Mouse (Mus musculus) embryo, embryonic 10.5 days (tissue): ENCODE results near the gene Agfg2.
"Not testable (repeated sequence)": the region's sequence is repeated elsewhere in the genome, so short reads cannot be mapped to it uniquely, and the experiment has no call there.

Source experiments
- DNase-seq: peaks from one replicate; pipeline ENCODE4 v3.0.0-alpha.2; 2015; ENCODE audit warnings: low spot score

The Agfg2 gene

DNA sequence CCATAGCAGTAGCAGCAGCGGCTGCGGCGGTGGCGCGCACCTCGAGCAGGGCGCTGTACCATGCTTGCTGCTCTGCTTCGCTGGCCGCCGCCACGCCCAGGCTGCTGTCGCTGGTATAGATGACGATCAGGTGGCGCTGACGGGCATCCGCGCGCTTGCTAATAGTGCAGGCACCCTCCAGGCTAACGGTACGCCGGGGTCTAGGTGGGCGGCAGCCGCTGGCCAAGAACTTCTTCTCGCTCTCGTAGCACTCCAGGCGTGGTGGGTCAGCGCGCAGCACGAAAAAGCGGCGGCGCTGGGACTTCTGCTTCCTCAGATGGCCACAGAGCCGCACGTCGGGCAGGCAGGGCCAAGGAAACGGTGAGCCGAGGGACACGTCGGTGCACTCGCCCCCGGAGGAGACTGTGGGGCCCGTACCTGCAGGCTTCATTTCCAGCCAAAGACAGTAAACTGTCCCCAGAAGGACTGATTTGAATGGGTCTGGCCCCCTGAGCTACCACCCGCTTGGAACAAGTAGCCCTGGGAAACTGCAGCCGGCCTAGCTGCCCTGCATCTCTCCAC is 39.4 kb downstream of the Agfg2 start:
- DNase-seq, result peak; percentile 37

DNA sequence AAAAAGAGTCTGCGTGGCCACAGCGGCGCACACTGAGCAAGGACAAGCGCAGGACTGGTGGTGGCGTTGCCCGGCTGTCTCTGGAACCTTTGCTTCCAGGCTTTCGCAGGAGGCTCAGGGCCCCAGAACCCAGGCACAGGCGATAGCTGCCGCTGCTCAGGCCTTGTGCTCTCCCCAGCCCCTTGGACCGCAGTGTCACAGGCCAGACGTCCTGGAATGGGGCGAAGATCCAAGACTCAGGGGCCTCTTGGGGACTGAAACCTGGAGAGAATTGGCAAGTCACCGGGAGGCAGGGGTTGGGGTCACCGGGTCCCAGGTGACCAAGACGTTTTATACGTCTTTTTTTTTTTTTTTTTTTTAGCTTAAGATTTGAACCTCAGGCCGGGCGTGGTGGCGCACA is 40.0 kb downstream of the Agfg2 start:
- DNase-seq, result no peak

DNA sequence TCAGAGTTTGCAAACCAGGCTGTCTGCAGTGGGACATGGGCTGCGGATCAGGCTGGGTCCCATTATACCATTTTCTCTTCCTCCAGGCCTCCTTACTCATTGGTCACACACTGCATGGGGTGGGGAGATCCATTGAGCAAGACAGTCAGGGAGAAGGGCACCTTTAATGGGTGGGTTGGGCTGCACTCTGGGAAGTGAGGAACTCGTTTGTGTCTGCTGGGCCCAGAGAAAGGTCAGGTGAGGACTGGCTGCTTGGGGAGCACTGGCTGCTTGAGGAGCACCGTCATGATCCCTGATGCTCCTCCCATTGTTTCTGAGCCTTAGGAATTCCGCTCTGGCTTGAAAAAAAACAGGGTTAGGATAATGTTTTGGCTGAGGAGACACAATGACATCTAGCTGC is 41.6 kb downstream of the Agfg2 start:
- no peak for DNase-seq

DNA sequence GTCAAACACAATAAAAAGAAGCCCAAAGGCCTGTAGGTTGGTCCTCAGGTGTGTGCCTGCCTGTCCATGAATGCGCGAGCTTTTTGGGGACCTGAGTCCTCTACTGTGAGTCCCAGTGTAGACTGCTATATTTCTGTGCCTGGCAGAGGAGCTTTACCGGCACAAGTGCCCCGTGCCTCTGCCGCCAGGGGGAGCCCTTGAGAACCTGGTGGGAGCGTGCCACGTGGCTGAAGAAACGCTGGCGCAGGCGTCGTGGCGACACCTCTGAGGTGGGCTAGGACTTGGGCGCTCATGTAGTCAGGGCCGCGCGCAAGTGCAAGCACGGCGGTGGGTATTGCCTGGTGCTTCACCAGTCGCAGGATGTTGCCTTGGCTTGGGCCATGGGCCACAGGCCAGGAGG is 43.5 kb downstream of the Agfg2 start, which contains the start of gene Sap25:
Gene Sap25 (plus strand): TSS at position 281 of the 400 bp plus-strand sequence.
- no peak for DNase-seq

DNA sequence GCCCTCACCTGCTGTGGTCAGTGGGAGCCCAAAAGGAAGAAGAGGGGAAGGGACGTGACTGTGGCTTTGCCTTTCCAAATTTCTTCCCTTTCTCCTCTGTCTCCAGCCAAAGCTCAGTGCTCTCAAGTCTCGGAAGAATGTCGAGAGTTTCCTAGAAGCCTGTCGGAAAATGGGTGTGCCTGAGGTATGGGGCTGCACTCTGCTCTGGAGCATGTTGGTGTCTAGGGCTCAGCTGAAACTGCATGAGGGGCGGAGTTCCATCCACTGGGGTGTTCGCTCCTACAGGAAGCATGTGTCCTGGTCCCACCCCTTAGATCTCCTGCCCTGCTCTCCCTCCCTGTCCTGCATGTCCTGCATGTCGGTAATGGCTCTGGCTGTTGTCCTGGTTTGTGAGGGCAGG is 45.1 kb downstream of the Agfg2 start:
- DNase-seq, result no peak

DNA sequence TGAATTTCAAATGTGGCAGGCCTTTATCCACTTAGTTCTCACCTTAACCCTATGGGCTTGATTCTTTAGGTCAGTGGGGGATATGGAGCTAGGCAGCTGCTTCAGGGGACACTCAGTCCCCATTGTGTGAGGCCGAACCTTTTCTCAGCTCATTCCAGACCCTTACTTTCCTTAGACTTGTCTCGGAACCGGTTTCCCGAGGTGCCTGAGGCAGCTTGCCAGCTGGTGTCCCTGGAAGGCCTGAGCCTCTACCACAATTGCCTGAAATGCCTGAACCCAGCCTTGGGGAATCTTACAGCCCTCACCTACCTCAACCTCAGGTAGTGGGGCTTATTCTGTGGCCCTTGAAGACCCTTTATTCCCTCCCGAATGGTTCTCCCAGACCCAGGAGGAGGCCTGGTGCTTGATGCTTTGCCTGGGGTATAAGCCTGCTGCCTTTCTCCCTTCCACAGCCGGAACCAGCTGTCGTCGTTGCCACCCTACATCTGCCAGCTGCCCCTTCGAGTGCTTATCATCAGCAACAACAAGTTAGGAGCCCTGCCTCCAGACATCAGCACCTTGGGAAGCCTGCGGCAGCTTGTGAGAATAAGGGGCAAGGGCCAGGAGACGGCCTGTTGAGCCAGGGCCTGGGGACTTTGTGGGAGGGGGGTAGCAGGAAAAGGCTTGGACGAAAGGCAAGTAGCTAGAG is 51.0 kb downstream of the Agfg2 start:
- no peak for DNase-seq

DNA sequence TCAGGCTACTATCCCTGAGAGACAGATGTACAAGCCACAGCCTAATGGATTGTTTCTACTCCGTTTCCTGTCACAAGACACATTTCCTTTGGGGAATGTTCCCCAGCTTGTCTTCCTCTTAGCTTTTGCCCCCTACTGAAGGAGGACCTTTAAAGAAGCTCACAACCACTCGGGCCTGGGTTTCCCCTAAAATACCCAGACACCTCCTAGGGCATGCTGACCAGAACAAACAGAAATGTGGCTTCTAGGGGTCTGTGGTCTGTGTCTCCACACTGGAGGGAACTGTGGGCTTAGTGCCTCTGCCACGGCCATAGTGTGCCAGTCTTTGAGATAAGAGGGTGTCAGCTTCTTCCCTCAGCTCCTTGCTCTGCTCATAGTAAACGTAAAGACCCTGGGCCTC is 52.9 kb downstream of the Agfg2 start:
- no peak for DNase-seq

DNA sequence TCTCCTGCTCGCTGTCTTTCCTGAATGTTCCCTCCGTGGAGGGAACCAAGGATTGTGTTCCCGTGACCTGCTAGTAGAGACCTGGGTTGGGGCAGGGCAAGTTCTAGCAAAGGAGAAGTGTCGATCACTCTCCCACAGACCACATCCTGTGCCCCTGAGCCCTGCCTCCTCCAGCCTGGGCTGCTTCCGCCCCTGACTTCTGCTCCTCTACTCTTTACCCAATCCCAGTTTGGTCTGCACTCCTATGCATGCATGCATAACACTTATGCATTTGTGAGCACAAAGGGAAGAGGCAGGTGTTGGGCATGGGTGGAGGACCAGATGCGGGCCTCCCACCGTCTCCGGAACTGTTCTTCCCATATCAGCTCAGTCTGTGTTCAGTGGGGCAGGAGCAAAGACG is 53.4 kb downstream of the Agfg2 start:
- DNase-seq, result no peak

DNA sequence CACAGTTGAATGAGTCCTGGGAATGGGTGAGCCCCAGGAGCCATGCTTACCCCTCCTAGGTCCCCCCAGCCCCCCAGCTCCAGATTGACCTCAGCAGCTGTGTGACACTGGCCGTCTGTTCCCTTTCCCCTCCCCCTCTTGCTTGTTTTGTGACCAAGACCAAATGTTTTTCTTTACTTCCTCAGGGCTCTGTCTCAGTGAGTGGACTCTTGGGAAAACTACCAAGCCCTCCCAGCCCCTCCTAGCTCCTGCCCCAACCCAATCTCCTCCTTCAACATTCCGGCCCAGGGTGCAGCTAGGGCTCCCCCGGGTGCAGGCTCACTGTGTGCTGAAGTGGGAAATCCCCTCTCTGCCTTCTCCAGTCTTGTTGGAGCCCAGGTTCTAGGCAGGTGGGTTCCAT is 53.9 kb downstream of the Agfg2 start:
- peak; percentile 35 for DNase-seq

DNA sequence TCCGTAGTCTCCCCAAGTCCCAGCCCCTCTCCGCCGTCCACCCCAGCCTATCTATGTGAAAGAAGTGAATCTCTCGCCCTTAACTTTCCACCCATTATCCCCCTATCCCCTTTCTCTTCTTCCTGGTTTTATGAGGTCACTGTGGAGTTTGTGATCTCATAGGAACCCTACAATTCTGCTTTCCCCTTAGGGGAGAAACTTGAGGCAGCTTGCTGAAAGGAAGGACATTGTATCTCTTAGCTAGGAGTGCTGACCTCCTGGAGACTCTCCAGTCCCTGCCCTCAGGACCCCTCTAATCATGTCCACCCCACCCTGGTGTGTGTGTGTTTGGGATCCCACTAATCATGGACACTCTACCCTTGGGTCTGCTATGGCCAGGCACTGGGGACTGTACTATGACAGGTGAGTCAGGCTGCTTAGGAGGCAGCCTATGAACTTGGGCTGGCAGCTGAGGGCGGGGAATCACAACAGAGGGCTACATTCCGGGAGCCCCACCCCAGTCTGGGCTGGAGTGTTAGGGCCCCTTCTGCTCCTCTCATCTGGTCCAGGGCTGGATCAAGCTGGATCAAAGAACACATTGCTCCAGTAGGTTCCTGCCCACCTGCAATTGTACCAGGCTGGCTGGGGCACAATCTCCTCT is 54.5 kb downstream of the Agfg2 start:
- DNase-seq, result no peak

DNA sequence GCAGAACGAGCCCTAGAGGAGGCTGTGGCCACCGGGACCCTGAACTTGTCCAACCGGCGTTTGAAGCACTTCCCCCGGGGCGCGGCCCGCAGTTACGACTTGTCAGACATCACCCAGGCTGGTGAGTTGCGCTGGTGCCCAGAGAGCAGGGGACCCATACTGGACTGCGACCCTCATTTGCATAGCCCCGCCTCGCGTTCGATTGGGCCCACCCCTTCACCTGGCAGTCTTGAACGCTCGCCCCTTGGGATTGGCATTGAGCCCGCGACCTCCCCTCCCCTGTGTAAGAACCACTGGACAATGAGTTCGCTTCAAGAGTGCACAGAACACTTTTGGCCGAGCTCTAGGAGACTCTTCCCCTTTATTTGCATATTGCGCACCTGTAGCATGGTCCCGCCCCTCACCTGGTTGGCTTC is 55.2 kb downstream of the Agfg2 start:
- DNase-seq, result peak; percentile 79

DNA sequence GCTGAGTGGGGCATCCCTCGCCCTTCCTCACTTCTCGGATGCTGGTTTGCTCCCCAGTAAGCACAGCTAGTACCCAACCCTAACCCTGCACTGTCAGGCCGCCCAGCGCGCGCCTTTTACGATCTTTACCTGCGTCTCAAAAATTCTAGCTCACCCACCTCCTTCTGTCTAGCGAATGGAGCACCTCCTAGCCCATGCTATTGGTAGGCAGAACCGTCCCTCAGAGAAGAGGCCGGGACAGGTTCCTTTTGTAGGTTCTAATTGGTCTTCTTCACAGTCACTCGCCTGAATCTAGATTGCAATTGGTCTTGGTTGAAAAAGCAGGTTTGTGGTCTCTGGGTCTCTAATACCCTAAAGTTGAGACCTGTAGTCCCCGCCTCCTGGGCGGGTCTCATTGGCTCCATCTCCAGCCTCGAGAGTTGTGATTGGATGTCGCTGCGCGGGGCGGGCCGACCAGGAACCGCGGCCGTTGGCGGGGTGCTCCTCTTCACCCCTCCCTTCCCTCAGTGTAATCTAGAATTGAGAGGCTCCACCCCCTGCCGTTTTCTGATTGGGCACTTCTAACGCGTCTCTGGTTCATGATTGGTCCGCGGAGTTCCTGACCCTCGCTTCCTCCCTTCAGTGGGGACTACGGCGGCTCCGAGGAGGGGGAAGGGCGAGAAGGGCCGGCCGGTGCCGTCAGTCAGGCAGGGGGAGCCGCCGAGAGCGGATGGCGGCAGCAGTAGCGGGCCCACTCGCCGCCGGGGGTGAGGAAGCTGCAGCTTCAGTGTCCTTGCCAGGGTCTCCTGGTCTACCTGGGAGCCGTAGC is 55.8 kb downstream of the Agfg2 start, which contains the start of the genes Fbxo24, Lrch4 and Gm20605:
Gene Fbxo24 (minus strand): TSS at position 505 of the 808 bp plus-strand sequence.
Gene Lrch4 (plus strand): TSS at position 624 of the 808 bp plus-strand sequence.
Gene Gm20605 (plus strand): TSS at position 678 of the 808 bp plus-strand sequence.
- DNase-seq, result peak; percentile 100

DNA sequence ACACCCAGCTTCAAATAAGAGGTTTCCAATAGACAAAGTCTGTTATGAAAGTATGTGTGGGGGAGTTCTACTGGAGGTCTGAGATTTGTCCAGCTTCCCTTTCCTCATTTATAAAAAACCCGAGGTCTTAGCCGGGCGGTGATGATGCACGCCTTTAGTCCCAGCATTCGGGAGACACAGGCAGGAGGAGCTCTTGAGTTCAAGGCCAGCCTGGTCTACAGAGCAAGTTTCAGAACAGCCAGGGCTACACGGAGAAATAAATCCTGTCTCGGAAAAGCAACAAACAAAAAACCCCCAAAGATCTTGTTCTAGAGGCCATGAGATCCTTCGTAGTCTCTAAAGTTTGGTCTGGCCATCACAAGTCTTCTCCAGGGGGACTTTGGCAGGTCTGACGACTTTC is 56.5 kb downstream of the Agfg2 start:
- no peak for DNase-seq

DNA sequence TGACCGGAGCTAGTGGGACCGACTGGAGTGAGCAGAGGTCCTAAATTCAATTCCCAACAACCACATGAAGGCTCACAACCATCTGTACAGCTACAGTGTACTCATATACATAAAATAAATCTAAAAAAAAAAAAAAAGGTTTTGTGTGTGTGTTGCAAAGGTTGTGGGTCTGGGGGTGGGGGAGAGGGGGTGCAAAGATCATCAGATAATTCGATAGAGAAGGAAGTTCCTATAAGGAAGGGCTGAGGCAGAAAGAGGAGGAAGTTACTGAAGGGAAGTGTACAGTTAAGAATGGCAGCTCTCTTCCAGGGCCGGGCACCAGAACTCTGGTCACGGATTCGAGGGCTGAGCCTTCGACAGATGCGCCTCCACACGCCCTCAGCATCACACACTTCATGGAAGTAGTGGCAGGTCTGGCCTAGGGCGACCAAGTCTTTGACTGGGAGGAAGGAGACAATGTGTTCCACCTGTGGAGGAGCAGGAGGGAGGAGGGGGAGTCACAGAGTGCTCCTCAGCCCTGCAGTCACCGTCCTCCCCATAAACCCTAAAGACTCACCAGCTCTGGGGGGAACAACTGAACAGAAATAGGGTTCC is 60.5 kb downstream of the Agfg2 start:
- DNase-seq, result no peak

DNA sequence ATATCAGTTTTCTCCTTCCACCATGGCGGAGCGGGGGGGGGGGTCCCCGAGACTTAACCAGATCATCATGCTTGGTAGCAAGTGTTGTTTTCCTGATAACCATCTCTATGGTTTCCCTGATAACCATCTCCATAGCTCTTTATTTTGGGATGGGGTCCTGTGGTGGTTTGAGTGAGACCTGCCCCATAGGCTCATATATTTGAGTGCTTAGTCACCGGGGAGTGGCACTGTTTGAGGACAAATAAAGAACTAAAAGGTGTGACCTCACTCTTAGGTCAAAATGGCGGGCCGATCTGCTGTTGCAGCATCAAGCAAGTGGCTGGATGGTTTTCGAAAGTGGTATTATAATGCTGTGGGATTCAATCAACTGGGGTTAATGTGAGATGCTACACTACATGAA is 69.2 kb downstream of the Agfg2 start:
- no peak for DNase-seq

DNA sequence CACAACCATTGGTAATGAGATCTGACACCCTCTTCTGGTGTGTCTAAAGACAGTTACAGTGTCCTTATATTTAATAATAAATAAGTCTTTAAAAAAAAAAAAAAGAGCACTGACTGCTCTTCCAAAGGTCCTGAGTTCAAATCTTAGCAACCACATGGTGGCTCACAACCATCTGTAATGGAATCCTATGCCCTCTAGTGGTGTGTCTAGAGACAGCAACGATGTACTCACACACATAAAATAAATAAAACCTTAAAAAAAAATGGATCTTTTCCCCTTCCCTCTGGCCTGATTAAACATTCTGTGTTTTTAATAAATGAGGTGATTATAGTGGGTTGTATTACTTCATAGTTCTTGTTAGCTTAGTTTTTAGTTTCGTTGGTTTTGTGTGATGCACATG is 69.6 kb downstream of the Agfg2 start:
- not testable (repeated sequence) for DNase-seq

DNA sequence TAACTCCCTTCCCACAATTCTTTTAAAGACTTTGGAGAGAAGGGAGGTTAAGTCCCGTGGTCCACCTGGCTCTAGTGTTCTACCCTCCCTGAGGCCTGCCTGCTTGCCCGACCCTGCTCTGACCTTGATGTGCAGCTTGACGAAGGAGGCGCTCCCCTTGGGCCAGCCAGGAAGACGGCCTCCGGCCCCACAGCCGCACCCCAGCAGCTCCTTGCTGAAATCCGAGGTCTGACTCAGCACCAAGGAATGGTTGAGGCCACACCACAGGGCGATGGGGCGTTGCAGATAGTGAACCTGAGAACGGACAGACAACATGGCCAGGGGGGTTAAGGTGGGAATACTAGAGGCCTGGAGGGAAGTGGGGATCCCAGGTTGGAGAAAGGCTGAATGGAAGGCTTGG is 71.0 kb downstream of the Agfg2 start, which contains the start of gene Pcolce:
Gene Pcolce (minus strand): TSS at position 235 of the 400 bp plus-strand sequence.
- DNase-seq, result no peak

DNA sequence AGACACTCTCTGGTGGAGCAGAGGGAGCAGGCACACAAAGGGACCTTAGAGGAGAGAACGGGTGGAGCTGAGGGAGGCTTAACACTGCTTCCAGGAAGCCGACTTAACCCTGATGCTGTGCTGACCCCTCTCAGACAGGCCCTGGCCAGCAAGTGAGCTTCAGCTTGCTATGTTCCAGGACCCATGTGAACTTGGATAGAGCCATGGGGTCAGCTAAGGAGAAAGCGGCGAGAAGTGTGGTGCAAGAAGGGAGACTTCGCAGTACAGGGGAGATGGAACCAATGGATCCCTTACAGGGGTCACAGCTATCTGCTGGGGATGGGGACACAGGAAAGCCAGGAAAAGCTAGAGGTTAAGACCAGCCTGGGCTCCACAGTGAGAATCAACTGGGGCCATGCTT is 71.5 kb downstream of the Agfg2 start:
- no peak for DNase-seq

DNA sequence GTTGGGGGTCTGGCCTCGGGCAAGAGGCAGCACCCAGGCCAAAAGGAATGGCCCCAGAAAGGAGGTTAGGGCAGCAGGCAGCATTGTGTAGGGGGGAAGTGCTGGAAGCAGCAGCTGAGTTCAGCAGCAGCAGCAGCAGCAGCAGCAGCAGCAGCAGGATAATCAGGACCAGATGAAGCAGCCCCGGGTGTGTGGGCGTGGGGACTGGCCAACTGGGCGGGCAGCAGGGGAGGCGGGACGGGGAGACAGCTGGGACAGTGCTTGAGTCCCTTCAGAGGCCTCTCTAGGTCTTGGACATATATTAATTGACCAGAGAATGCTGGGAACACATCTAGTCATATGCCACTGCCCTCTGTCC is 73.3 kb downstream of the Agfg2 start:
- peak; percentile 77 for DNase-seq

DNA sequence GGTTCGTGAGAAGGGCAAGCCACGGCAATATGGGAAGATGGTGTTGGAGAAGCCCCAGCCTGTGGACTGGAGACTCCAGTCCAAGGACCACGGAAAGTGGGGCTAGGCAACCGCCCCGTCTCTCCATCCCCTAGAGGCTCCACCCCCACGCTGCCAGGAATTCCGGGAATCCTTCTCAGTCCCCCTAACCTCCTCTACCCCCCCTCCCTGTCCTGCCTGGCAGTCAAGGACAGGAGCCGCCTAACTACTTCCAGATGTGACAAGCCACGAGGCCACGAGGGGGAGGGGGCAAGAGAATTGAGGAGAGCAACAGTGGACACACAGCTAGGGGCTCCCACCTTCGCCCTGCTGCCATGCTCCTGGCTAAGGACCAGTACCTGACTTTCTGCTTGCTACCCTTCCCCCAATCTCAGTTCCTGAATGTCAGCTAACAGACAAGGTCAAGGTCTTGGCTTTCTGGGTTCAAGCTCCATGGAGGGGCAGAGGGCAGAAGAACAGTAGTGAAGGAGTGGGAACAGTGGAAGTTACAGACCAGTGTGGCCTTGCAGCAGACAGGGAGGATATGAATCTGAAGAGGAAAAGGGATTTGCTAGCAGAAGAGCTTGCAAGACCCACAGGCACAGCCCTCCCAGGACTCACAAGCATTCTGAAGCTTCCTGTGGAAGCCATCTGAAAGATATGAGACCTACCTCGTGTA is 73.8 kb downstream of the Agfg2 start:
- DNase-seq, result peak; percentile 92

DNA sequence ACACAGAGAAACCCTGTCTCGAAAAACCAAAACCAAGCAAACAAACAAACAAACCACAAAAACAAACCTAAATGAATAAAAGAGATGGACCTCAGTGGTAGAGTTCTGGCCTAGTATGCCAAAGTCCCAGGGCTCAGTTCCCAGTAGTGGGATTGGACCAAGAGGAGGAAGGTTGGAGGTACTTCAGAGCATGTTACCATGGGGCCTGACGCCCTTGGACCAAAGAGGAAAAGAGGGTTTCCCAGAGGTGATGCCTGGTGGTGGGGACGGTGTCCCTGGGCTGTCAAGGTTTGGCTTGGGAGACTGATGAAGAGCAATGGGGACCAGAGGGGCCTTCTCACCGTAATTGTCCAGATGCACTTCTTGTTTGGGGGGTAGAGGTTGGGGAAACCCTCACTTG is 74.5 kb downstream of the Agfg2 start:
- no peak for DNase-seq
